Mouse (Mus musculus) MEL (cell line): Measurements from ENCODE around the gene Rsu1. TPM values are rescaled to one million over a fixed set of nuclear protein-coding genes. Genes with fewer than 3 reads are reported as not detected.

Experiments used
- DNase-seq: peaks from one replicate; pipeline ENCODE4 v3.0.0; 2011; ENCODE audit warnings: low read depth, low spot score
- H3K27ac ChIP-seq: 2 replicates; pipeline ENCODE4 v1.5.1; 2012; ENCODE audit warnings: low read depth, mild to moderate bottlenecking, control low read depth, low read length, moderate library complexity; ENCODE audit not compliant: control insufficient read depth
- H3K27me3 ChIP-seq, 2 experiments: fragments of 150-350 bp in 1 of 2; sonication (generic) in 1 of 2; 2 replicates each; pipeline ENCODE4 v1.6.1; 2012; ENCODE audit warnings: low read length in 2 of 2, mild to moderate bottlenecking in 2 of 2, improper control_type of control experiment in 1 of 2, moderate library complexity in 1 of 2; ENCODE audit not compliant: insufficient read depth in 2 of 2, control insufficient read depth in 1 of 2
- H3K36me3 ChIP-seq, 2 experiments: 2 replicates each; pipeline ENCODE4 v1.6.1; 2012 to 2014; ENCODE audit warnings: low read length in 2 of 2, improper control_type of control experiment in 1 of 2, inconsistent platforms in 1 of 2, mild to moderate bottlenecking in 1 of 2; ENCODE audit not compliant: insufficient read depth in 2 of 2, control insufficient read depth in 1 of 2
- H3K4me1 ChIP-seq, 2 experiments: fragments of 150-350 bp in 1 of 2; sonication (generic) in 1 of 2; 2 replicates each; pipeline ENCODE4 v1.6.1; 2012; ENCODE audit warnings: low read length in 2 of 2, improper control_type of control experiment in 1 of 2, mild to moderate bottlenecking in 1 of 2; ENCODE audit not compliant: insufficient read depth in 2 of 2, control insufficient read depth in 1 of 2
- H3K4me3 ChIP-seq, 2 experiments: fragments of 150-350 bp in 1 of 2; sonication (generic) in 1 of 2; 2 replicates each; pipeline ENCODE4 v1.5.1; 2012; ENCODE audit warnings: low read depth in 2 of 2, low read length in 2 of 2, mild to moderate bottlenecking in 2 of 2, moderate library complexity in 2 of 2, control low read depth in 1 of 2, improper control_type of control experiment in 1 of 2; ENCODE audit not compliant: control insufficient read depth in 1 of 2, insufficient read depth in 1 of 2
- H3K79me2 ChIP-seq: 2 replicates; pipeline ENCODE4 v1.6.1; 2012; ENCODE audit warnings: mild to moderate bottlenecking, low read length, moderate library complexity; ENCODE audit not compliant: control insufficient read depth, poor library complexity, insufficient read depth
- H3K9ac ChIP-seq: 2 replicates; pipeline ENCODE4 v1.6.1; 2012; ENCODE audit warnings: low read depth, mild to moderate bottlenecking, control low read depth, low read length, moderate library complexity; ENCODE audit not compliant: control insufficient read depth, poor library complexity, severe bottlenecking
- H3K9me3 ChIP-seq: fragments of 150-350 bp; sonication (generic); replicated peaks from 2 replicates; pipeline ENCODE4 v1.6.1; 2012; ENCODE audit warnings: mild to moderate bottlenecking, low read length, improper control_type of control experiment, moderate library complexity; ENCODE audit not compliant: insufficient read depth
- CHD1 ChIP-seq: IDR thresholded peaks from 2 replicates; pipeline ENCODE4 v1.6.1; 2012; ENCODE audit warnings: low read depth, mild to moderate bottlenecking, inconsistent platforms, low read length, improper control_type of control experiment
- CTCF ChIP-seq, 3 experiments: IDR thresholded peaks in 2 of 3; conservative IDR thresholded peaks in 1 of 3; 2 replicates each; pipeline ENCODE4 v1.5.1; 2011 to 2012; ENCODE audit warnings: low read length in 3 of 3, low read depth in 2 of 3, mild to moderate bottlenecking in 2 of 3, improper control_type of control experiment in 1 of 3, inconsistent platforms in 1 of 3, mixed read lengths in 1 of 3, moderate library complexity in 1 of 3; ENCODE audit not compliant: control insufficient read depth in 1 of 3, insufficient read depth in 1 of 3, poor library complexity in 1 of 3, severe bottlenecking in 1 of 3
- E2F4 ChIP-seq: IDR thresholded peaks from 2 replicates; pipeline ENCODE4 v1.6.1; 2011; ENCODE audit warnings: low read depth, low read length, improper control_type of control experiment, borderline replicate concordance
- EP300 ChIP-seq, 2 experiments: IDR thresholded peaks; 2 replicates each; pipeline ENCODE4 v1.6.1; 2011; ENCODE audit warnings: improper control_type of control experiment in 2 of 2, low read length in 2 of 2, low read depth in 1 of 2, mild to moderate bottlenecking in 1 of 2
- ETS1 ChIP-seq: IDR thresholded peaks from 2 replicates; pipeline ENCODE4 v1.6.1; 2012; ENCODE audit warnings: low read depth, mild to moderate bottlenecking, inconsistent platforms, low read length, improper control_type of control experiment, moderate library complexity
- HCFC1 ChIP-seq: IDR thresholded peaks from 2 replicates; pipeline ENCODE4 v1.6.1; 2012; ENCODE audit warnings: low read depth, mild to moderate bottlenecking, inconsistent platforms, low read length, improper control_type of control experiment, moderate library complexity
- KAT2A ChIP-seq: conservative IDR thresholded peaks from 2 replicates; pipeline ENCODE4 v1.6.1; 2012; ENCODE audit warnings: low read depth, low read length, improper control_type of control experiment, inconsistent platforms
- MAFK ChIP-seq: IDR thresholded peaks from 2 replicates; pipeline ENCODE4 v1.6.1; 2011; ENCODE audit warnings: low read depth, mild to moderate bottlenecking, low read length, improper control_type of control experiment, borderline replicate concordance
- MAX ChIP-seq: IDR thresholded peaks from 2 replicates; pipeline ENCODE4 v1.6.1; 2011; ENCODE audit warnings: low read length, improper control_type of control experiment
- MEF2A ChIP-seq: IDR thresholded peaks from 2 replicates; pipeline ENCODE4 v1.6.1; 2014; ENCODE audit warnings: low read depth, mild to moderate bottlenecking, inconsistent platforms, low read length, improper control_type of control experiment; ENCODE audit not compliant: poor library complexity, insufficient replicate concordance, severe bottlenecking; ENCODE audit errors: extremely low read depth
- MXI1 ChIP-seq: IDR thresholded peaks from 2 replicates; pipeline ENCODE4 v1.6.1; 2011; ENCODE audit warnings: mild to moderate bottlenecking, low read depth, low read length, improper control_type of control experiment
- MYB ChIP-seq: IDR thresholded peaks from 2 replicates; pipeline ENCODE4 v1.6.1; 2011; ENCODE audit warnings: mild to moderate bottlenecking, low read depth, low read length, improper control_type of control experiment
- MYC ChIP-seq: IDR thresholded peaks from 2 replicates; pipeline ENCODE4 v1.6.1; 2011; ENCODE audit warnings: low read depth, mild to moderate bottlenecking, low read length, improper control_type of control experiment, moderate library complexity
- NELFE ChIP-seq: IDR thresholded peaks from 2 replicates; pipeline ENCODE4 v1.6.1; 2011; ENCODE audit warnings: low read depth, low read length, improper control_type of control experiment
- NRF1 ChIP-seq: IDR thresholded peaks from 2 replicates; pipeline ENCODE4 v1.6.1; 2014; ENCODE audit warnings: low read depth, mild to moderate bottlenecking, inconsistent platforms, low read length, improper control_type of control experiment, moderate library complexity; ENCODE audit not compliant: poor library complexity, insufficient read depth, severe bottlenecking
- POLR2A ChIP-seq, 2 experiments: IDR thresholded peaks; 2 replicates each; pipeline ENCODE4 v1.6.1; 2011 to 2012; ENCODE audit warnings: low read length in 2 of 2, mild to moderate bottlenecking in 2 of 2, control low read depth in 1 of 2, improper control_type of control experiment in 1 of 2, low read depth in 1 of 2, moderate library complexity in 1 of 2; ENCODE audit not compliant: control insufficient read depth in 1 of 2, insufficient read depth in 1 of 2, poor library complexity in 1 of 2
- POLR2AphosphoS5 ChIP-seq: IDR thresholded peaks from 2 replicates; pipeline ENCODE4 v1.6.1; 2012; ENCODE audit warnings: low read depth, borderline replicate concordance, mild to moderate bottlenecking, inconsistent platforms, low read length, moderate library complexity, mixed read lengths
- RAD21 ChIP-seq: IDR thresholded peaks from 2 replicates; pipeline ENCODE4 v1.6.1; 2011; ENCODE audit warnings: mild to moderate bottlenecking, low read depth, low read length, improper control_type of control experiment
- RCOR1 ChIP-seq: IDR thresholded peaks from 2 replicates; pipeline ENCODE4 v1.6.1; 2012; ENCODE audit warnings: low read depth, mild to moderate bottlenecking, inconsistent platforms, low read length, improper control_type of control experiment
- TBP ChIP-seq: IDR thresholded peaks from 2 replicates; pipeline ENCODE4 v1.8.0; 2011; ENCODE audit warnings: low read depth, low read length, improper control_type of control experiment
- TCF12 ChIP-seq: IDR thresholded peaks from 2 replicates; pipeline ENCODE4 v1.6.1; 2014; ENCODE audit warnings: low read depth, mild to moderate bottlenecking, inconsistent platforms, low read length, improper control_type of control experiment, moderate library complexity
- UBTF ChIP-seq: IDR thresholded peaks from 2 replicates; pipeline ENCODE4 v1.6.1; 2012; ENCODE audit warnings: low read depth, mild to moderate bottlenecking, inconsistent platforms, low read length, improper control_type of control experiment, moderate library complexity, borderline replicate concordance; ENCODE audit not compliant: insufficient read depth
- ZKSCAN1 ChIP-seq: IDR thresholded peaks from 2 replicates; pipeline ENCODE4 v1.6.1; 2012; ENCODE audit warnings: low read depth, mild to moderate bottlenecking, inconsistent platforms, low read length, improper control_type of control experiment, moderate library complexity
- polyA plus RNA-seq, 2 experiments: library from polyadenylated mRNA; stranded (reverse) in 1 of 2; unstranded in 1 of 2; fragments of >175 nt in 1 of 2; fragments of >200 nt in 1 of 2; gene quantifications; 2 replicates each; pipeline versions ENCODE4 v1.2.1 to v1.2.4; 2012; ENCODE audit warnings: low replicate concordance in 2 of 2, low read depth in 1 of 2; ENCODE audit not compliant: insufficient read length in 2 of 2, insufficient read depth in 1 of 2, missing spikeins in 1 of 2
- total RNA-seq: library from RNA; depleted of rRNA; stranded (reverse); fragments of 300-350 nt; gene quantifications from 2 replicates; pipeline ENCODE4 v1.2.3, GENCODE M21; 2012

The Rsu1 gene
- total and polyA plus RNA-seq, 3 experiments, result 58.1 to 81.9 TPM; not detected in 1

DNA sequence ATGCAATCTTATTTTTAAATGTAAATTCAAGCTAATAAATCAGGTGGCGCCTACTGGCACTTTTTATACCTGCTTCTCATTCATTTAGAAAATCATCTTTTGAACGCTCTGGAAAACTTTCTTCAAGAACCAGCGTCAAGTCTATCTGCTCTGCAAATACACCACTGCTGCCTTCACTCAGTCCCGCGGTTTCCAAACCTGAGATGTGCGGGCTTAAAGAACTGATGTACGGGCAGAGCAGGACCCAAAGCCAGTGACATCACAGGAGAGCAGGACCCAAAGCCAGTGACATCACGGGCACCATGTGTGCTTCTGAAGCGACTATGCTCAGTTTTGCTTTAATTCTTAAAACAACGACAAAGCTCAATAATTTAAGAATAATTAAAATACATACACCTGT lies 36.4 kb downstream of the Rsu1 start (continued):
- TF ChIP-seq POLR2A (IDR thresholded peaks at IDR 0.05; ENCODE audit: control insufficient read depth in 1 of 2, insufficient read depth in 1 of 2, low read depth in 1 of 2, low read length in 2 of 2, poor library complexity in 1 of 2), result no peak

DNA sequence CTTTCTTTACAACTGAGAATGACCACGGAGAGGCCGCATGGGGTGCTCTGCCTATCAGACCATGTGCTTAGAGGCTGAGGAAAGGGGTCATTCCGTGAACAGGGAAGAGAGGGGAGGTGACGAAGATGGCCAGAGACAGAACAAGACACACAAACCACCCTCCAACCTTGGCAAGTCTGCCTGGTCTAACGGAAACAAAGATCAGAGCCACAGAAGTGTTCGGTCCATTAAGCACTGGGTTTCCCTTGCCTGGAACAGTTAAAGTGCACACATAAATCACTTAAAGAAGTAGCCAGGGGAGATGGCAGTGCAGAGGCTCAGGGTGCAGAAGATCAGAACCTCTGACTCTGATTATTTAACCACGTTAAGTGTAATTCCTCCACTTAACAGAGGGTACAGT lies 37.3 kb downstream of the Rsu1 start:
- DNase-seq, result no peak
- Histone ChIP-seq H3K4me1 (no peaks in the 10 kb centered on the region), H3K79me2 (no peaks in the 10 kb centered on the region), H3K27ac (no peak overlapping the region), H3K4me3 (no peak overlapping the region), H3K27me3 (no peaks in the 10 kb centered on the region), H3K36me3 (no peaks in the 10 kb centered on the region), H3K9me3 (no peaks in the 10 kb centered on the region), H3K9ac (no peak overlapping the region)
- TF ChIP-seq TBP, result no peak
- TF ChIP-seq EP300 (IDR thresholded peaks at IDR 0.05; ENCODE audit: low read depth in 1 of 2, low read length in 2 of 2), result no peak
- TF ChIP-seq NRF1, result no peak
- TF ChIP-seq HCFC1, result no peak
- no peak for TF ChIP-seq MYC
- no peak for TF ChIP-seq CTCF (IDR thresholded peaks at IDR 0.05 in 2 of 3, conservative IDR thresholded peaks at IDR 0.05 in 1 of 3; ENCODE audit: control insufficient read depth in 1 of 3, insufficient read depth in 1 of 3, low read depth in 2 of 3, low read length in 3 of 3, poor library complexity in 1 of 3, severe bottlenecking in 1 of 3)
- no peak for TF ChIP-seq E2F4
- TF ChIP-seq NELFE, result no peak
- no peak for TF ChIP-seq MAFK

DNA sequence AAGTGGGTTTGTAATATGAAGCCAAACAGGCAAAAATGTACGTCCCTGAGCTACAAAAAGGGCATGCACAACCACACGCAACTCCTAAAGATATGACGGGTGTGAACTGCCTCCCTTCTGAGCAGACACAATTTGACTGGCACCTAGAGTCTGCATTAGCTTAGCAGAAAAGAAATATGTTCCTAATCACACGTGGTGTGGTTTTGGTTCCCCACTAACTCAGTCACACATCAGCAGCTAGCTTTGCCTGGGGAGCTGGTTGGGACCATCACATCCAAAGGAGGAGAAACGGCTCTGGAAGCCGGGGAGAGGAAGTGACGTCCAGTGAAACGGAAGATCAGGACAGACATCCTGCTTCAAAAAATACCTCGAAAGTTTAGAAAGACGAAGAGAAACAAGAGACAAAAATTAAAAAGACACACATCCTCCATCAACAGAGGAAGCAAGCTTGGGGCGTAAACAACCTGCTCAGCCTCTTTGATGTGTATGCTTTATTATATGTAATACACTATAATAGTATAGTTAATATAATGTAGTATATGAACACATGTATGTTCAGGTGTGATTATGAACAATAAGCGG lies 37.9 kb downstream of the Rsu1 start:
- no peaks in the 10 kb centered on the region for H3K79me2 ChIP-seq
- TF ChIP-seq UBTF, result no peak
- TF ChIP-seq ETS1, result no peak
- no peak for TF ChIP-seq MYB
- no peak for TF ChIP-seq CHD1
- TF ChIP-seq RCOR1, result no peak
- no peak for TF ChIP-seq MEF2A
- TF ChIP-seq ZKSCAN1, result no peak
- no peak for TF ChIP-seq TCF12
- no peak for TF ChIP-seq RAD21
- TF ChIP-seq KAT2A, result no peak
- no peak for TF ChIP-seq MYC
- TF ChIP-seq MAX, result no peak
- no peak for TF ChIP-seq TBP
- no peak for TF ChIP-seq MXI1
- TF ChIP-seq HCFC1, result no peak
- TF ChIP-seq EP300 (IDR thresholded peaks at IDR 0.05; ENCODE audit: low read depth in 1 of 2, low read length in 2 of 2), result no peak
- no peak for TF ChIP-seq NELFE
- TF ChIP-seq POLR2AphosphoS5, result no peak
- no peak overlapping the region for H3K27ac ChIP-seq
- H3K36me3 ChIP-seq, result no peaks in the 10 kb centered on the region
- H3K9me3 ChIP-seq, result no peaks in the 10 kb centered on the region
- no peaks in the 10 kb centered on the region for H3K27me3 ChIP-seq
- H3K9ac ChIP-seq, result no peak overlapping the region
- no peaks in the 10 kb centered on the region for H3K4me1 ChIP-seq
- no peak overlapping the region for H3K4me3 ChIP-seq
- DNase-seq, result no peak
